Mouse (Mus musculus) layer of hippocampus, adult 11-12 months (tissue): Measurements from ENCODE around the gene Ippk.

Experiments
- DNase-seq: peaks from one replicate; pipeline ENCODE4 v3.0.0; 2022; ENCODE audit warnings: low spot score

Ippk gene

DNA sequence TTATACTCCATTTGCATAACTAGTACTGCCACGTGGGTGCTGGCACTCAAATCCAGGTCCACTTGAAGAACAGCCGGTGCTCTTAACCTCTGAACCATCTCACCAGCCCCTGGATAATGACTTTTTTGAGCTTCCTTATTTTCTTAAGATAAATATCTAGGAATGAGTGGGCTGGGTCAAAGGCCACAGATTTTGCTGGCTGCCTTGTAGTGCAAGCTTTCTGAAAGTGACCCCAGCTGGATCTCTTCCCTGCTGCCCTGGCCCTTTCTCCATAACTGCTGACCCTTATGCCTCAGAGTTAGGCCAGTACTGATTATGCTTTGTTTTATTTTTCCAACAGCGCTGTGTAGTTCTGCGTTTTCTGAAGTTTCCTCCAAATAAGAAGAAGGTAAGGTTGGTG is 9.5 kb downstream of the Ippk start:
- no peak for DNase-seq

DNA sequence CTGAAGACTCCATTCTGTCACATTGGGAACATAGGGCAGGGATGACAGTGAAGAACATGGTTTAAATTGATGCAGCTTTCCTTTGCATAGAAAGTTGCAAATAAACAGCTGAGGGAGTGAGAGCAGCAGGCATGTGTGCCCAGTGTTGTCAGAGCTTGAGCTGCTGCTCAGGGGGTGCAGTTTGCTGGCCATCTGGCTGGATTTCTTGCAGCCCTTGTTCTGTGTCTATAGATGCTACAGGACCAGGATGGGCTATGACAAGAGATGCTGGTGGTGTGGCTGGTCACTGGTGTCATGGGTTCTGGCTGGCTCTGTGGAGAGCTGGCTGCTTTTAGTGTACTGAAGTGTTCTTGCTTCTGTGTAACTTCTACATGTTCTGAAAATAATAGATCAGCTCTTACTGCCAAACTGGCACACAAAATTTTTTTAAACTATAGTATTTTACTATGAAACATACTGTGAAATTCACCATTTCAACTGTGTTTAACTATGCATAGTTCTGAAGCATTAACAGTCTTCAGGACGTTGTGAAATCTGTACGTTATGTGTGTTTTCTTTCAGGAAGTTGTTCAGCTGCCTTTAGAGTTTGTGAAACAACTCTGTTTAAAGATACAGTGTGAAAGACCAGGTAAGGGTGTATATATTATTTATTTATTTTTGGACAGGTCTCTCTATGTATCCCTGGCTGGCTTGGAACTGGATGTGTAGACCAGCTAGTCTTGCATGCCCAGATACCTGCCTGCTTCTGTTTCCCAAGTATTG is 12.4 kb downstream of the Ippk start:
- DNase-seq: peak; percentile 50

DNA sequence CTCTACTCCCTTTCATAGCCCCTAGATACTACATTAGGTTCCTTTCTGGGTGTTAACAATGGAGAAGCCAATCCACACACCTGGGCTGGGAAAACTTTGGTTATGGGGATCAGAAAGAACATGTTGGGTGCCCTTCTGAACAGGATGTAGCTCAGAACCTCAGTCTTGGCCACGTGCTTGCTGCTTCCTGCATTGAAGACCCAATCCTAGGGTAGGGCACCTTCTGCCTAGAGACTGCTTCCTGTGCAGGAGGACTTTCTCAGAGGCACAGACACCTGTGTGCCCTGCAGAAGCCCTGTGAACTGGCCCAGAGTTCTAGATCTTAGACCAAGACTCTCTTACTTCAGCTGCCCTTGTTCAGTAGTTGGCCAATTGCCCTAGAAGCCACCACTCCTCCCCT is 14.7 kb downstream of the Ippk start:
- no peak for DNase-seq

DNA sequence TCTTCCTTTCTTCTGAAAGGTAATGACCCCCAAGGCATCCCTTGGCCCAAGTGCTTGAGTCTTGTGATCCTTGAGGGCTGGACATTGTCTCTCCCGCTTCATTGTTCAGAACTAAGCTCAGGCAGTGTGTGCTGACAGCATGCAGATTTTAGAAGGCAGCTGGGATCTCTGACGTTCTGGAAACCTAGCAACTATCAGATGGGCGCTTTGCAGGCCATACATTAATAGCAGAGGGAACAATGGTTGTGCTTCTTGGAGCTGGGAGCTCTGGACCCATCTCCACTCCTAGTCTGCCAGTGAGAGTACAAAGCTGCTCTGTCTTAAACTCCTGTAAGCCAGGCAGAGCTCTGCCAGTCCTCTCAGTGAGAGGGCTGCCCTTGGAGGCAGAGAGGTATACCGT is 15.1 kb downstream of the Ippk start:
- DNase-seq: peak; percentile 60

DNA sequence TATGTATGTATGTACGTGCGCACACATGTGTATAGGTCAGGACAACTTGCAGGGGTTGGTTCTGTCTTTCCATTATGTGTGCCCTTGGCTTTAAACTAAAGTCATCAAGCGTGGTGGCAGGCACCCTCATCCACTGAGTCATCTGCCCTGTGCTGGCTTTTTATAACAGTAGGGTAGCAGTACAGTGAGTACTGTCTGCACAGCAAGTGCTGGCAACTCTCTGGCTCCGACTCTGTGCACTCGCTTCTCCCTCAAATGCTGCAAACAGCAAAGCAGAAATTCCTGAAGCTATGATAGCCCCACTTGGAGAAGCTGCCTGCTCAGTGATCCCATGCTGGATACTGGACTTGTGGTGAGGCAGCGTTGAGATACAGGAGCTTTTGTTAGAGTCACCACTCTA is 23.4 kb downstream of the Ippk start:
- peak; percentile 47 for DNase-seq

DNA sequence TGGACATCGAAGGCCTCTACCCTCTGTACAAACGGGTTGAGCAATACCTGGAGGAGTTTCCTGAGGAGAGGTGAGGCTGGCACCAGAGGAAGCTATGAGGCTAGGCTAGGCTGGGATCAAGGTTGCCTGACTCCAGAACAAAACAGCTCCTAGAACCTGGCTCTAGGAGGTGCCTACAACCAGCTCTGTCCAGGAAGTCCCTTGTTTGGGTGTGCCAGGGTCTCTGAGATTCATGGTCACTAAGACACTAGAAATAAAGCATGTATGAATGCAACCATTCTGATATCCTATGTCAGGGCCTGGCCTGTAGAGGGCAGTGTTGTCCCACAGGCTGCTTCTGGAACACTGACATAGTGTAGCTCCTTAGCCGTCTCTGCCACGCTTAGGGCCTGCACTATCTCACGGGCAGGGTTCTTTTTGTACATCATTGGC is 28.3 kb downstream of the Ippk start:
- peak; percentile 86 for DNase-seq

DNA sequence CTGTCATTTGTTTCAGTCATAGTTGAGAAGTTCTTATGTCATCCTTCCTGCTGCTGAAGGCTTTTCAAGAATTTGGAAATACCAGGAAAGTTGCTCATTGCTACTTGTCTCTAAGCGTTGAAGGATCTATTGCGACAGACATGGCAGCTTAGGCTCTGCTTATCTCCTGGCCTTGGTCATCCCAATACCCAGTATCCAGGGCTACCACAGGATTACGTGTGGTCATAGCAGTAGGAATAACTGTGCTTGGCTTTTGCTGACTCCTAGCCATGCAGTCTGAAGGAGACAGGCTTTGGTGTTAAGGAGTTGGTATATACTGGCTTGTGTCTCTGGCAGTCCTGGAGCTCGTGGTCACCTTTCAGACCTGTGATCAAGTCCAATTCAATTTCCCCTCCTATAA is 39.2 kb downstream of the Ippk start:
- no peak for DNase-seq

DNA sequence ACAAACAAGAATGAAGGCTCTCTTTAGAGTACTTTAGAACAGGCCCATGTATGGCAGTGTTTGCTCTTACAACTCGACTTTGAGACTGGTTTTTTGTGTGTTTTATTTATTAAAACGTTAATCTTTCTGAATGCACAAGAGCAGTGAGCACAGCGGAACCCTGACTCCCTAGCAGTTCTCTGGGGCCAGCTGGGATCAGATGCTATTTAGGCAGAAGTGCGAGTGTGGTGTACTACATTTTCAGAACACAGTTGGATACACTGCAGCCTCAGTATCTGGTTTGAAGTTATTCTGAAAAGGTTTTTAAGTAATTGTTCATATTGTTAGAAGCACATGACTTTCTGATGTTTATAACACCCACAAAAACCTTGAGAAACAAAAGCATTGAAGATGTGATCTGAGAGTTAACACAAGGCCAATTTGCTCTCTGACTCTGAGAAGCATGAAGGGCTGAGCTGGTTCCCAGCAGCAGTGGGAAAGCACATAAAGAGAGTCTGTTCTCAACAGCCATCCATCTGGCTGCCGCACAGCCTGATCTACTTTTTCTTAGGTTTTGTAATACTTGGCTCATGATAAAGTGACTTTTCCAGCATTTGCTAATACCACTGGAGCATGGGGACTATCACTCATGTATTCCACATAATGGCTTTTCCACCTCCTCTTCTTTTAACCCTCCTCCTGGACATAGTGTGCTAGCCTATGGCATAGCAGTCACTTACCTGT is 39.8 kb downstream of the Ippk start:
- DNase-seq: peak; percentile 68

DNA sequence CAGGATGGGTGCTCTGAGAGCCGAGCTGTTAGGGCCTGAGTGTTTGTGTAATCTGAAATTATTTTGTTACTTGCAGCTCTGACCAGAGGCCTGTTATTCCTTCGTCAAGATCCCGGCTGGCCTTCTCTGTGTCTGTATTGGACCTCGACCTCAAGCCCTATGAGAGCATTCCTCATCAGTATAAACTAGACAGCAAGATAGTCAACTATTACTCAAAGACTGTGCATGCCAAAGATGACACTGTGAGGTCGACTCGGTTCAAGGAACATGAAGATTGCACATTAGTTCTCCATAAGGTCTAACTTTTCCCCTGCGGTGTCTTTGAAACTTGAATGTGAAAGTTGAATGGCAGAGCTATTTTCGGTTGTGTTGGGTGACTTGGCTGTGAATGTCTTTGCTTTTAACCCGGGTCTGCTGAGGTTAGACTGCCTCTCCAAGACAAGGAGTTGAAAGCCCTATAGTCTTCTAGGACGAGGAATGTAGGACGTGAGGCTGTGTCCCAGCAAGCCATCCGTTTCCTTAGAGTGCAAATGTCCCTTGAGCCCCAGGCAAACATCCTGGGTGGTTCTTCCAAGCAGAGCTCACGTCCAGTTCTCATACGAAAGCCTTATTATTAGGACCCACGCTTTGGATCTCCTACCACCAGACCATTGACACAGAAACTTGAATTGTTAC is 40.5 kb downstream of the Ippk start:
- no peak for DNase-seq

DNA sequence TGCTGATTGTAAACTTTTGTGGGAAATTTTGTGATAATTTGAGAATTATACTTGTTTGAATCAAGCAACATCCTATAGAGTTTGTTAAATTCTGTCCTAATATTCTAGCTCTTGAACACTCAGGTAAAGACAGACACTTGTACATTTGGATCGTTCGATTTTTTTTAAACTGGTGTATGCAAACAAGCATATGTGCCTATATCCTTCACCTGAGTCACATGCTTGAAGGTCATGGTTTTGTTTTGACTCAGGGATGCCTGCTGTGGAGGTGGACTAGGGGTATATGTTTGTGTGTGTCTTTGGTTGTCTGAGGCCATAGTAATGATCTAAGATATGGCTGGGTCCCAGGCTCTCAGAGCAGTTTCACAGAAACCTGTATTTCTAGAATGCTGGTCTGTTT is 41.9 kb downstream of the Ippk start:
- DNase-seq: no peak

DNA sequence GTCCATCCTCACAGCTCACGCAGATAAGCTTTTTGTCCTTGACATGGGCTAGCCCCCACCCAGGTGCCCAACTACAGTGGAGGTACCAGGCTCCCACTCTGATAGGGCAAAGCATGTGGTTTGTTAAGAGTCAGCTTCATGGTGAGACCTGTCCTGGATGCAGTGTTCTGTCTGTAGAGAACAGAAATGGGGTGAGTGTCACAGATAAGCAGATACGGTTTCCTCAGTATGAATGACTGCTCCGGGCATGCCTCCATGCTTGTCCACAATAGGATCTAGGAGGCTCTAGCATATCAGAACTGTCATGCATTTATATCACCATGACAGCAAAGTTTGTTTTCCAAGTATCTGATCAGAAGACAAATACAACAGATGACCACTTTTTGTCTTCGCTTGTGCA is 44.8 kb downstream of the Ippk start:
- DNase-seq: no peak

DNA sequence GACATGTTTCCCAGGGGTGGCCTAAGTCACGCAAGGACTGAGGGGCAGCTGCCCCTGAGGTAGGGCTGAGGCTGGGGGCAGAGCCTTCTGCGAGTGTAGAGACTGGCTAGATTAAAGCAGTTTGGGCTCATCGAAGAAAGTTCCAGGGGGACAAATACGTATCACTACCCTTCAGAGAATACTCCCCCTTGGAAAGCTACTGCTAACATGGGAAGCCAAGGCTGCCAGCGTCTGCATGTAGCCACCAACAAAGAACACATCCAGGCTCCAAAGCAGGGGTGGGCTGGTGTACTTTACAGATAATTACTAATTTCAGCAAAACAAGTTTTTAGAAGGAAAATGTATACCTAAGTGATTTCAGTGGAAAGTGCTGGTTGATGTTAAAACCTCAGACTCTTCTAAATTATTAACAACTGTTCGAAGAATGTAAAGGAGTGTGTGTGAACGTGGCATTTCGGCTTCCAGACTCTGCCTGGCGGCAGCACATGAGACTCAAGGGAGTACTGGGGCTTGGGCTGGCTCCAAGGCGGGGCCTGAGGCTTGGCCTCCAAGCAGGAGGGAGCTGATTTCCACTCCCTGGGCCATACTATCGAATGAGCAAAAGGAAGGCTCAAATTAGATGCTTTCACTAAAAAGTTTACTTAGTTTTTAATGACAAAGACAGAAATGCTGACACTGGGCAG is 45.5 kb downstream of the Ippk start:
- no peak for DNase-seq

DNA sequence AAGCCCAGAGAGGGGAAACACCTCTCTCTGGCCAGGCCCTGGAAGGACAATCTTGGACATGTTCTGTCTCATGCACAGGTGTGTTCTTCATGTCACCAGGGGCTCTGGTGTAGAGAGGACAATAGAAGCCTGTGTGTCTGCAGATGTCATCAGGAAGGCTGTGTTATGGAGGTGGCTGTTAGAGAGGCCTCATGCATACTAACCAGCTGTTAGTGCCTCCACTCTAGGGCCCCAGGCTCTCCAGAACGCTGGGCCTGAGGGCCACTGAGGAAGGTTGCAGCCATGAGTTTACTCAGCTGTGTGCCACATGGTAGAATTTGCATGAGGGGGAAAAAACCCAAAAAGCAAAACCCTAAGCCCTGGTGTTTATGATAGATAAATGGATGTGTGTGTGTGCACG is 46.5 kb downstream of the Ippk start:
- peak; percentile 5 for DNase-seq

DNA sequence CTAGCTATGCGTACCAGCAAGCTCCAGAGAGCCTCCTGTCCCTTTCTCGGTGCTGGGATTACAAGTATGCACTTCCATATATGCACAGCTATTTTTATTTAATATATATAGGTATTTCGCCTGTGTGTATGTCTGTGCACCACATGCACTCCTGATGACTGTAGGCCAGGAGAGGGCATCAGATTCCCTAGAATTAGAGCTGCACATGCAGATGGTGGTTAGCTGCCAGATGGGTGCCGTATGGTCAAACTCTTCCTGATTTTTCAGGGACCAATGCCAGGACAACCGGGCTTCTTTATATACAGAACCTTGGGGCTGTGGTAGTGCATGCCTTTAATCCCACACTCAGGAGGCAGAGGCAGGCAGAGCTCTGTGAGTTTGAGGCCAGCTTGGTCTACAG is 48.0 kb downstream of the Ippk start:
- DNase-seq: no peak

DNA sequence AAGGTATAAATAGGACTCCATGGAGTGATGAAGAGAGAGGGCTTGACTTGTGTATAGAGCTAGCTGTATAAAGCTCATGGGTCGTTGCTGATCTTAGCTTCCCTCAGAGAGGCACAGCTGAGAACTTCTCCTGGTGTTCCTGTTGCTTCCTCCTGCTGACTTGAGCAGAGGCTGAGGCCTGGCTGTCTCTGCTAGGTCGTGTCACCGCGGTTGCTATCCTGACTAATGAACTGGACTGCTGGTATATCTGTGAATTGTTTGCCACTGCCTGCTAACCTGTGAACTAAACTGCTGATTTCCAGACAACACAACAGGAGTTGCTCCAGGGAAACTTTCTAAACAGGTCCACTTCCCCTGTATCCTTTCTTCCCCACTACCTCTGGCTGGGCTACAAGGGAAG is 49.3 kb downstream of the Ippk start:
- no peak for DNase-seq

DNA sequence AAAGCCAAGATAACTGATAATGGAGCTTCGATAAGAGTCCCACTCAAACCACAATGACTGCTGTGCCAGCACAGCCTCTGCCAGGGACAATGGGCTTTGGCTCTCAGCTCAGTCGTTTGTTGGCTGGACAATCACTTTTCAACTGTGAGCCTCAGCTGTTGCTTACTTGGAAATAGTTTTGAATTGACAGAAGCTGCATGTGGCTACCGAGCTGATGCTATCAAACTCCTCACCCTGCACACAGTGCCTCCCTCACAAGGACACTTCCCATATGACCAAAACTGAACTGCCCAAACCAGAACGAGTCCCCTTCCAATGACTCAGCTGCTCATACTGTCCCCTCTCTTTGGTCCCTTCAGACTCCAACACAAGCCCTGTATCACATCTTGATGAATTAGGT is 49.8 kb downstream of the Ippk start:
- peak; percentile 34 for DNase-seq

DNA sequence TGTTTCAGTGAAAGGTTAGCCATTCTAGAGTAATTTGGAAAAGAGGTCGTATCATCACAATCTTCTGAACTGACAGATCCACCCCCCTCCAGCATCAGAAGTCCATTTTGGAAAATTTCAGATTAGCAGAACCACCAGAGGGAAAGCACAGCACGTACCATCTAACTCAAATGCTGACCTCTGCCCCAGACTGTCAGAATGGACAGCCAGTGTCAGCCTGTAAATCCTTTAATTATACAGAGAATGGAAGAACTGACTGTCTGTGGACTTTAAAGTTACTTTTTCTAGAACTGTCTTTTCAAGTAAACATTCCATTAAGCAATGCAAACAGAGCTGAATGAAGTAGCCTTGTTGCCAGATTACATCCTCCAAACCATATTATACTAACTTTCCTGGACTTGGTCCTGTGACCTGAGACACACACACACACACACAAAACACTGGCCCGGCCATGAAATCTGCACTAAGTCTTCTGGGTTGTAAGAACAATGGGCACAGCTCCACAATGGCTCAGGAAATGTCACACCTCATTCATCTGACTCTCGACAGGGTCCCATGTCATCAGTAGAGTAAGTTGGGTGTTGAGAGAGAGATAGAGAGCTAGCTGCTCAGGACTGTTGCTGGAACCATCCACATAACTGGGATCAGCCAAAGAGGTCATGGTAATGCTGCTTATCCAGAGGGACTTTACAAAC is 51.1 kb downstream of the Ippk start:
- DNase-seq: no peak

DNA sequence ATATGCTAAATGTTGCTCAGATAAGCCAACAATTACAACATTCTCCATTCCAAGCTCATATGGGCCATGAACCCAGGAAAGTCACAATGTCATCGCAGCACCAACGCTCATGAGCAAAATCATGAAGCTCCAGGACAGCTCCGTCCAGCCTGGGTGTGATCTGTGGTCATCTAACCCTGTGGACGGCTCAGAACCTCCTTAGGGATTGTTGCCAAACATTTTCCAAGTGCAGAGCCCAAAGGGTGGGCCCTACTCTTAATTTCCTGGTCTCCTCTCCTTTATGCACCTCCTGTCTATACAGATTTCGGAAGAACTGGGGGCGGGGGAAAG is 51.6 kb downstream of the Ippk start:
- DNase-seq: no peak

DNA sequence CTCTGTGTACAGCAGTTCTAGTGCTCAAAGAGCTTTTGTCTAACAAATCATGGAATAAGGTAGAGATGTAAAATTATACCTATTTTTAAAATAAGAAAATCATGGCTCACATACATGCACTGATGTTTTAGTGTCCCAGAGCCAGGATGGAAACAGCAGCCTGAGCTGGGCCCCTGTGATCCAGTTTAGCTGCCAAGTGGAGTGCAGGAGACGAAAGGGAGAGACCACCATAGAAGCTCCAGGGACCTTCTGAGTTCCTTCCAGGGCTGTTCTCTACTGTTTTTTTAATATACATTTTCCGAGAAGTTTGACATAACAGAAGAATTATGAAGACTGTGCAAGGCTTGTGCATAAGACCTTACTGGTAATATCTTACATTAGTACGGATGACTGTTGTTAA is 56.8 kb downstream of the Ippk start:
- DNase-seq: no peak

DNA sequence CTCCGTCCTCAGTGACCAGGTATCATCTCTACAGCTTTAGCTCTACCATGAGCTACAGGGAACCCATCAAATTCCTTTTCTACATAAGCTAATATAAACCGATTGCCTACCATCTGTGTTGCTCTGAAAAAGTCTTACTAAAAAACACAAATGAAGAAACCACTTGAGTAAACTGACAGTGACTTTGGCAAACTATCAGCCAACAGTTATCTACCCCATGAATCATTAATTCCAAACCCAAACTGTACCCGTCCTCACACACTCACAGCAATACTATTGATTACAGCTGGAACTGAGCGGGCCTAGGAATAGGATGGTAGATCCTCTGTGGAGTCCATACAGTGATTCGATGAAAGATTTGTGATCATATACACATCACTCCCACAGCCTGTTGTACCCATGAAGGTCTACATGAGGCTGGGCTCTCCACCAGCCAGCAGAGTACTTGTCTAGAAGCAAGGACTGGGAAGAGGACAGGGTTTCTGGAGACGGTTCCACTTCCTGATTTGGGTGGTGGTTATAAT is 57.9 kb downstream of the Ippk start:
- DNase-seq: no peak

DNA sequence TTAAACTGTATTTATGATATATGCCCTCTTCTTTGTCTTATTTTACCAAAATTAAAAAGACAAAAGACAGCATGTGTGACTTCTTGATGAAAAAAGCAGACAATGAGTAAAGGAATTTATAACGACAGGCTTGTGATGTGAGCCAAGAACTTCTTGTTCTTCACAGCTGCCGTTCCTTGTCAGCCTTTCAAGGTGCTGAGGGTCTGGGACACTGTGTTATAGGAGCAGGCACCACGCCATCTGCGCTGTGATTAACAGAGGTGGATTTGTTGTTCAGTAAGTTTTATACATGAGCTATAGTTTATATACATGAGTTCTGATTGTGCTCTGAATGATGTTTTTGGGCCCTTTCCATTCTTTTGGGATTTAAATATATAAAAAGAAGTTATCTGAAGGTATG is 58.4 kb downstream of the Ippk start:
- DNase-seq: no peak

DNA sequence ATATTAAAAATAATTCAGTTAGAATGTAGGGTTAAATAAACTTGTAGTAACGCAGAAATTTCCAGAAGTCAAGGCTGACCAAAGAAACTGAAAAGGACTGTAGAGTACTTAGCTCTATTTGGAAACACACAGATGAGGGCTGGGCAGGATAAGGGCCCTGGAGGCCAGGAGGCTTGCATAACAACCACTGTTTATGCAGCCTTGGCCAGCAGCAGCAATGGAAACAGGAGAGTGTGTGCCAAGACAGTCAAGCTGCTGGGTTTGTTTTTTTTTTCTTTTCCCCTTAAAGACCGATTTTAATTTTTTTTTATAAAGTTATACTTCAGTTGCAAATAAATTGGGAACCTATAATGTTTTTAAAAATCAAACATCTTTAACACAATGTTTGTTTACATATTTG is 59.0 kb downstream of the Ippk start:
- peak; percentile 44 for DNase-seq
